Comparison of ENCODE assay signal across 10 mouse cellular contexts in the genomic region with DNA sequence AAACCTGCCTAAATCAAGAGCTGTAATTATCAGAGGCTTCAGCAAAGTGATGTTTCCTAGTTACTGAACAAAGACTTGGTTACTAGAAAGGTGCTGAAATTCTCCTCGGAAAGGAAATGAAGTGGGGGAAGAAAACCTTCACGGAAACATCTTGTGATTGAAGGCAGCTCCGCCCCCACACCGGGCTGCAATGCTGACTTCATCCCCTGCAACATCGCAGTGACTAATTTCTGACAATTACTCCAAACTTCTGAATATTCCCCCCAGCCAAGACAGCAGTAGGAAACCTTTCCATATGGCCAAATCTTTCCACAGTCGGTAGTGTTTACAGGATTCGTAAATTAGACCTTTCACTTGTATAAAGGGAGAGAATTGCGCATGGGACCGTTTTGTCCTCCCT.
DNase-seq lines count a peak whose midpoint lies in the region; ATAC-seq lines count a peak whose summit lies in the region.
"Had no signal": no experiment of that assay in that cellular context is flagged by ENCODE, and none has a peak within 500 bp of the region (broad histone marks: within the 10 kb centered on the region; RNA-seq: fewer than 3 reads in every experiment).

No protein-coding gene starts in this region.

- DNase-seq in adrenal gland, adult 2 months = peak; percentile 45
- DNase-seq in adrenal gland, postnatal 10 days = no peak
- no peak for DNase-seq in kidney, postnatal 36 days
- DNase-seq in lung, adult 18-20 months = no peak
- DNase-seq: gastrocnemius, postnatal 10 days had no signal

- H3K27me3 ChIP-seq in kidney, embryonic 16.5 days (ENCODE audit: insufficient read depth, low read length) = no peaks in the 10 kb centered on the region
- H3K27me3 ChIP-seq in forebrain, embryonic 16.5 days (replicated peaks; ENCODE audit: control insufficient read depth, insufficient read depth, low read length) = no peaks in the 10 kb centered on the region
- no peaks in the 10 kb centered on the region for H3K27me3 ChIP-seq in stomach, embryonic 16.5 days (ENCODE audit: control insufficient read depth, insufficient read depth, low read length)
- H3K27me3 ChIP-seq: midbrain, embryonic 15.5 days had no signal

- no peak for ATAC-seq in kidney, embryonic 16.5 days (ENCODE audit: low FRiP score, low TSS enrichment)
- peak; percentile 28; the same call in 1 of the 2 replicates for ATAC-seq in forebrain, embryonic 16.5 days
- no peak for ATAC-seq in stomach, embryonic 16.5 days (ENCODE audit: insufficient read depth, low FRiP score)
- ATAC-seq in cerebellum, adult (ENCODE audit: insufficient number of reproducible peaks, low FRiP score, low TSS enrichment) = no peak
- ATAC-seq: midbrain, embryonic 15.5 days had no signal

- H3K4me3 ChIP-seq in kidney, embryonic 16.5 days (ENCODE audit: low read length) = peak overlapping the region; percentile 4; the same call in 1 of the 2 replicates
- no peak overlapping the region for H3K4me3 ChIP-seq in forebrain, embryonic 16.5 days (replicated peaks; ENCODE audit: low read length)
- no peak overlapping the region for H3K4me3 ChIP-seq in stomach, embryonic 16.5 days (replicated peaks; ENCODE audit: low read length)
- H3K4me3 ChIP-seq: midbrain, embryonic 15.5 days had no signal

- 33% methylated on average over 9 of the region's 9 CpGs for WGBS in kidney, embryonic 16.5 days
- 40% methylated on average over 9 of the region's 9 CpGs for WGBS in forebrain, embryonic 16.5 days
- 40% methylated on average over 9 of the region's 9 CpGs for WGBS in stomach, embryonic 16.5 days

- no peak overlapping the region for H3K27ac ChIP-seq in kidney, embryonic 16.5 days (ENCODE audit: low read length)
- no peak overlapping the region for H3K27ac ChIP-seq in forebrain, embryonic 16.5 days (ENCODE audit: low read length)
- no peak overlapping the region for H3K27ac ChIP-seq in stomach, embryonic 16.5 days (ENCODE audit: low read length)
- H3K27ac ChIP-seq: midbrain, embryonic 15.5 days had no signal

- no peaks in the 10 kb centered on the region for H3K36me3 ChIP-seq in kidney, embryonic 16.5 days (ENCODE audit: insufficient read depth, low read length)
- no peaks in the 10 kb centered on the region for H3K36me3 ChIP-seq in forebrain, embryonic 16.5 days (ENCODE audit: control insufficient read depth, insufficient read depth)
- H3K36me3 ChIP-seq in stomach, embryonic 16.5 days (ENCODE audit: control insufficient read depth, insufficient read depth, low read length) = no peaks in the 10 kb centered on the region
- H3K36me3 ChIP-seq: midbrain, embryonic 15.5 days had no signal

- peak overlapping the region; percentile 10; the same call in 1 of the 2 replicates for H3K4me2 ChIP-seq in kidney, embryonic 16.5 days (replicated peaks; ENCODE audit: low read depth, low read length)
- H3K4me2 ChIP-seq in forebrain, embryonic 16.5 days (ENCODE audit: low read length) = peak overlapping the region; percentile 25
- 0 out of 2 replicates have a peak overlapping the region, but pooled peaks have one; percentile 18 for H3K4me2 ChIP-seq in stomach, embryonic 16.5 days (ENCODE audit: low read depth, low read length)
- H3K4me2 ChIP-seq: midbrain, embryonic 15.5 days had no signal

- H3K9ac ChIP-seq in kidney, embryonic 16.5 days (replicated peaks; ENCODE audit: low read length) = no peak overlapping the region
- no peak overlapping the region for H3K9ac ChIP-seq in forebrain, embryonic 16.5 days (replicated peaks; ENCODE audit: low read depth, low read length)
- H3K9ac ChIP-seq in stomach, embryonic 16.5 days (ENCODE audit: low read length) = no peak overlapping the region
- H3K9ac ChIP-seq: midbrain, embryonic 15.5 days had no signal

- H3K9me3 ChIP-seq in kidney, embryonic 16.5 days (ENCODE audit: low read length) = no peaks in the 10 kb centered on the region
- H3K9me3 ChIP-seq in forebrain, embryonic 16.5 days (ENCODE audit: control insufficient read depth, low read length) = no peaks in the 10 kb centered on the region
- H3K9me3 ChIP-seq in stomach, embryonic 16.5 days (replicated peaks; ENCODE audit: control insufficient read depth, low read length) = no peaks in the 10 kb centered on the region
- H3K9me3 ChIP-seq: midbrain, embryonic 15.5 days had no signal

- peaks cover 7% of the 10 kb centered on the region for H3K4me1 ChIP-seq in kidney, embryonic 16.5 days (ENCODE audit: insufficient read depth, low read length)
- peaks cover 4% of the 10 kb centered on the region; the same call in 1 of the 2 replicates for H3K4me1 ChIP-seq in forebrain, embryonic 16.5 days (replicated peaks; ENCODE audit: control insufficient read depth, insufficient read depth, low read length)
- no peaks in the 10 kb centered on the region for H3K4me1 ChIP-seq in stomach, embryonic 16.5 days (ENCODE audit: control insufficient read depth, insufficient read depth, low read length)
- H3K4me1 ChIP-seq: midbrain, embryonic 15.5 days had no signal
